Mouse (Mus musculus): ENCODE data around the gene Gm4131. TPM values are rescaled to one million over a fixed set of nuclear protein-coding genes. Genes with fewer than 3 reads are reported as not detected.
"Not testable (repeated sequence)": the region's sequence is repeated elsewhere in the genome, so short reads cannot be mapped to it uniquely, and the experiment has no call there.

Gm4131 gene
- 0.20 TPM in 1 of 2 replicates, not detected in the other for polyA plus RNA-seq (2016; fragmentation: Nextera tagmentation; extraction: Ambion mirVana)

GRCm38 (mm10) chr14:62566821-62567220 is at the start of gene Gm4131:
Gene Gm4131, minus strand, starts transcription at chr14:62566921.
- not testable (repeated sequence) for H3K27ac ChIP-seq (ENCODE audit: poor library complexity, severe bottlenecking); H3K9me3 ChIP-seq (replicated peaks); H3K27me3 ChIP-seq (replicated peaks); H3K4me2 ChIP-seq; ATAC-seq (ENCODE audit: insufficient number of reproducible peaks, low FRiP score); H3K4me3 ChIP-seq; H3K9ac ChIP-seq; H3K36me3 ChIP-seq
- H3K4me1 ChIP-seq (replicated peaks): peaks cover 25% of the 10 kb centered on the region
- 79% methylated on average over 9 of the region's 9 CpGs for WGBS

GRCm38 (mm10) chr14:62609904-62610303 is 43.2 kb upstream of the Gm4131 start:
- Histone ChIP-seq H3K9me3 (replicated peaks) (no peaks in the 10 kb centered on the region), H3K9ac (no peak overlapping the region), H3K4me1 (replicated peaks) (no peaks in the 10 kb centered on the region), H3K4me3 (no peak overlapping the region), H3K36me3 (no peaks in the 10 kb centered on the region), H3K27ac (ENCODE audit: poor library complexity, severe bottlenecking) (no peak overlapping the region), H3K4me2 (no peak overlapping the region), H3K27me3 (replicated peaks) (no peaks in the 10 kb centered on the region)
- ATAC-seq (ENCODE audit: insufficient number of reproducible peaks, low FRiP score): no peak
- WGBS: 70% methylated on average over 3 of the region's 3 CpGs

GRCm38 (mm10) chr14:62607791-62608196 is 41.1 kb upstream of the Gm4131 start:
- ATAC-seq (ENCODE audit: insufficient number of reproducible peaks, low FRiP score): no peak
- Histone ChIP-seq H3K4me3 (no peak overlapping the region), H3K9me3 (replicated peaks) (no peaks in the 10 kb centered on the region), H3K36me3 (no peaks in the 10 kb centered on the region), H3K27me3 (replicated peaks) (no peaks in the 10 kb centered on the region), H3K4me1 (replicated peaks) (no peaks in the 10 kb centered on the region; the same call in 1 of the 2 replicates), H3K9ac (no peak overlapping the region), H3K27ac (ENCODE audit: poor library complexity, severe bottlenecking) (no peak overlapping the region), H3K4me2 (no peak overlapping the region)
- 64% methylated on average over 8 of the region's 8 CpGs for WGBS

GRCm38 (mm10) chr14:62602869-62603268 is 36.1 kb upstream of the Gm4131 start:
- H3K4me3 ChIP-seq: no peak overlapping the region
- H3K27ac ChIP-seq (ENCODE audit: poor library complexity, severe bottlenecking): no peak overlapping the region
- 82% methylated on average over 1 of the region's 1 CpGs for WGBS
- H3K9ac ChIP-seq: no peak overlapping the region
- no peak overlapping the region for H3K4me2 ChIP-seq
- ATAC-seq (ENCODE audit: insufficient number of reproducible peaks, low FRiP score): no peak
- H3K27me3 ChIP-seq (replicated peaks): no peaks in the 10 kb centered on the region
- no peaks in the 10 kb centered on the region for H3K9me3 ChIP-seq (replicated peaks)
- H3K4me1 ChIP-seq (replicated peaks): peaks cover 5% of the 10 kb centered on the region; the same call in 1 of the 2 replicates
- H3K36me3 ChIP-seq: no peaks in the 10 kb centered on the region

GRCm38 (mm10) chr14:62602271-62602670 is 35.5 kb upstream of the Gm4131 start:
- no peak for ATAC-seq (ENCODE audit: insufficient number of reproducible peaks, low FRiP score)
- Histone ChIP-seq H3K27ac (ENCODE audit: poor library complexity, severe bottlenecking) (no peak overlapping the region), H3K27me3 (replicated peaks) (no peaks in the 10 kb centered on the region), H3K36me3 (no peaks in the 10 kb centered on the region), H3K4me2 (no peak overlapping the region), H3K4me3 (no peak overlapping the region), H3K9ac (no peak overlapping the region), H3K4me1 (replicated peaks) (peaks cover 5% of the 10 kb centered on the region; the same call in 1 of the 2 replicates), H3K9me3 (replicated peaks) (no peaks in the 10 kb centered on the region)
- 50% methylated on average over 1 of the region's 1 CpGs for WGBS

GRCm38 (mm10) chr14:62600109-62600522 is 33.4 kb upstream of the Gm4131 start:
- H3K27ac ChIP-seq (ENCODE audit: poor library complexity, severe bottlenecking): no peak overlapping the region
- WGBS: 75% methylated on average over 6 of the region's 6 CpGs

GRCm38 (mm10) chr14:62585338-62585737 is 18.6 kb upstream of the Gm4131 start:
- Histone ChIP-seq H3K27ac (ENCODE audit: poor library complexity, severe bottlenecking) (no peak overlapping the region), H3K4me1 (replicated peaks) (0 out of 2 replicates have a peak, but pooled peaks cover 3% of the 10 kb centered on the region), H3K36me3 (no peaks in the 10 kb centered on the region), H3K9me3 (replicated peaks) (no peaks in the 10 kb centered on the region), H3K4me3 (no peak overlapping the region), H3K27me3 (replicated peaks) (peaks cover 26% of the 10 kb centered on the region), H3K4me2 (no peak overlapping the region), H3K9ac (no peak overlapping the region)
- no peak for ATAC-seq (ENCODE audit: insufficient number of reproducible peaks, low FRiP score)
- WGBS: 49% methylated on average over 3 of the region's 3 CpGs

More at GRCm38 (mm10) chr14:62600109-62600522, 33.4 kb upstream of the Gm4131 start:
- peaks cover 5% of the 10 kb centered on the region; the same call in 1 of the 2 replicates for H3K4me1 ChIP-seq (replicated peaks)
- no peak overlapping the region for H3K4me2 ChIP-seq
- no peak overlapping the region for H3K9ac ChIP-seq
- H3K4me3 ChIP-seq: no peak overlapping the region
- no peaks in the 10 kb centered on the region for H3K27me3 ChIP-seq (replicated peaks)
- H3K36me3 ChIP-seq: no peaks in the 10 kb centered on the region
- H3K9me3 ChIP-seq (replicated peaks): peaks cover under 1% of the 10 kb centered on the region; the same call in 1 of the 2 replicates
- no peak for ATAC-seq (ENCODE audit: insufficient number of reproducible peaks, low FRiP score)

- Histone ChIP-seq H3K36me3 (no peaks in the 10 kb centered on the region), H3K27me3 (replicated peaks) (peaks cover 26% of the 10 kb centered on the region), H3K27ac (ENCODE audit: poor library complexity, severe bottlenecking) (no peak overlapping the region), H3K9ac (no peak overlapping the region), H3K4me2 (no peak overlapping the region), H3K4me1 (replicated peaks) (0 out of 2 replicates have a peak, but pooled peaks cover 3% of the 10 kb centered on the region), H3K9me3 (replicated peaks) (no peaks in the 10 kb centered on the region), H3K4me3 (no peak overlapping the region)
- no peak for ATAC-seq (ENCODE audit: insufficient number of reproducible peaks, low FRiP score)
These were observed 17.9 kb upstream of the Gm4131 start for GRCm38 (mm10) chr14:62584637-62585036.

GRCm38 (mm10) chr14:62581768-62582167 is 15.0 kb upstream of the Gm4131 start:
- no peak for ATAC-seq (ENCODE audit: insufficient number of reproducible peaks, low FRiP score)
- H3K27ac ChIP-seq (ENCODE audit: poor library complexity, severe bottlenecking): no peak overlapping the region
- 71% methylated on average over 9 of the region's 9 CpGs for WGBS

GRCm38 (mm10) chr14:62580945-62581344 is 14.2 kb upstream of the Gm4131 start:
- Histone ChIP-seq H3K9me3 (replicated peaks) (no peaks in the 10 kb centered on the region), H3K4me3 (no peak overlapping the region), H3K36me3 (no peaks in the 10 kb centered on the region), H3K9ac (no peak overlapping the region), H3K4me1 (replicated peaks) (0 out of 2 replicates have a peak, but pooled peaks cover 3% of the 10 kb centered on the region), H3K27me3 (replicated peaks) (peaks cover 9% of the 10 kb centered on the region; the same call in 1 of the 2 replicates), H3K4me2 (no peak overlapping the region), H3K27ac (ENCODE audit: poor library complexity, severe bottlenecking) (no peak overlapping the region)
- ATAC-seq (ENCODE audit: insufficient number of reproducible peaks, low FRiP score): no peak
- WGBS: 90% methylated on average over 3 of the region's 3 CpGs

More at GRCm38 (mm10) chr14:62581768-62582167, 15.0 kb upstream of the Gm4131 start:
- Histone ChIP-seq H3K4me1 (replicated peaks) (0 out of 2 replicates have a peak, but pooled peaks cover 3% of the 10 kb centered on the region), H3K9me3 (replicated peaks) (no peaks in the 10 kb centered on the region), H3K9ac (no peak overlapping the region), H3K4me3 (no peak overlapping the region), H3K36me3 (no peaks in the 10 kb centered on the region), H3K4me2 (no peak overlapping the region), H3K27me3 (replicated peaks) (peaks cover 15% of the 10 kb centered on the region; the same call in 1 of the 2 replicates)

- 0 out of 2 replicates have a peak, but pooled peaks cover 5% of the 10 kb centered on the region for H3K27me3 ChIP-seq (replicated peaks)
- 64% methylated on average over 8 of the region's 8 CpGs for WGBS
These were observed 9.1 kb upstream of the Gm4131 start for GRCm38 (mm10) chr14:62575862-62576261.

GRCm38 (mm10) chr14:62574906-62575305 is 8.2 kb upstream of the Gm4131 start:
- peaks cover 13% of the 10 kb centered on the region; the same call in 1 of the 2 replicates for H3K4me1 ChIP-seq (replicated peaks)
- H3K27me3 ChIP-seq (replicated peaks): 0 out of 2 replicates have a peak, but pooled peaks cover 5% of the 10 kb centered on the region
- no peaks in the 10 kb centered on the region for H3K36me3 ChIP-seq
- H3K9me3 ChIP-seq (replicated peaks): no peaks in the 10 kb centered on the region
- no peak overlapping the region for H3K4me3 ChIP-seq
- H3K9ac ChIP-seq: no peak overlapping the region
- WGBS: 72% methylated on average over 6 of the region's 6 CpGs
- no peak overlapping the region for H3K27ac ChIP-seq (ENCODE audit: poor library complexity, severe bottlenecking)
- ATAC-seq (ENCODE audit: insufficient number of reproducible peaks, low FRiP score): no peak
- H3K4me2 ChIP-seq: no peak overlapping the region

More at GRCm38 (mm10) chr14:62575862-62576261, 9.1 kb upstream of the Gm4131 start:
- no peak overlapping the region for H3K27ac ChIP-seq (ENCODE audit: poor library complexity, severe bottlenecking)
- no peak for ATAC-seq (ENCODE audit: insufficient number of reproducible peaks, low FRiP score)
- H3K4me1 ChIP-seq (replicated peaks): peaks cover 6% of the 10 kb centered on the region; the same call in 1 of the 2 replicates
- H3K36me3 ChIP-seq: no peaks in the 10 kb centered on the region
- no peaks in the 10 kb centered on the region for H3K9me3 ChIP-seq (replicated peaks)
- no peak overlapping the region for H3K4me2 ChIP-seq
- H3K4me3 ChIP-seq: no peak overlapping the region
- H3K9ac ChIP-seq: no peak overlapping the region
